Mouse (Mus musculus) right cerebral cortex, adult 18-20 months (tissue): ENCODE data around the gene Plin5.
"Not testable (repeated sequence)": the region's sequence is repeated elsewhere in the genome, so short reads cannot be mapped to it uniquely, and the experiment has no call there.

Experiments used
- DNase-seq: peaks from one replicate; pipeline ENCODE4 v3.0.0; 2022; ENCODE audit warnings: mixed read lengths

The Plin5 gene

GRCm38 (mm10) chr17:56066451-56066850 is 50.9 kb downstream of the Plin5 start:
- DNase-seq: no peak

GRCm38 (mm10) chr17:56065715-56066114 is 51.7 kb downstream of the Plin5 start:
- not testable (repeated sequence) for DNase-seq

GRCm38 (mm10) chr17:56062081-56062480 is 55.3 kb downstream of the Plin5 start:
- no peak for DNase-seq
